Mouse (Mus musculus) neural tube, embryonic 12.5 days (tissue): Measurements from ENCODE around the gene Kpna6. TPM values are rescaled to one million over a fixed set of nuclear protein-coding genes. Genes with fewer than 3 reads are reported as not detected.

Experiments
- ATAC-seq: fragments of 200-750 bp; cut with Nextera tagmentation; 2 replicates; pipeline ENCODE4 v1.8.0; 2017; ENCODE audit warnings: low read depth, mild to moderate bottlenecking, moderate TSS enrichment, moderate library complexity; ENCODE audit not compliant: low FRiP score
- H3K27ac ChIP-seq: fragments of 300-500 bp; sonication (generic); 2 replicates; pipeline ENCODE4 v1.5.1; 2016
- H3K27me3 ChIP-seq: fragments of 300-500 bp; sonication (generic); replicated peaks from 2 replicates; pipeline ENCODE4 v1.6.1; 2016; ENCODE audit warnings: mild to moderate bottlenecking
- H3K36me3 ChIP-seq: fragments of 300-500 bp; sonication (generic); 2 replicates; pipeline ENCODE4 v1.6.1; 2016; ENCODE audit warnings: mild to moderate bottlenecking
- H3K4me1 ChIP-seq: fragments of 300-500 bp; sonication (generic); 2 replicates; pipeline ENCODE4 v1.6.1; 2016
- H3K4me2 ChIP-seq: fragments of 300-500 bp; sonication (generic); replicated peaks from 2 replicates; pipeline ENCODE4 v1.6.1; 2016; ENCODE audit warnings: mild to moderate bottlenecking
- H3K4me3 ChIP-seq: fragments of 300-500 bp; sonication (generic); 2 replicates; pipeline ENCODE4 v1.5.1; 2016
- H3K9ac ChIP-seq: fragments of 300-500 bp; sonication (generic); 2 replicates; pipeline ENCODE4 v1.6.1; 2016; ENCODE audit warnings: mild to moderate bottlenecking
- H3K9me3 ChIP-seq: fragments of 300-500 bp; sonication (generic); 2 replicates; pipeline ENCODE4 v1.6.1; 2016; ENCODE audit warnings: mild to moderate bottlenecking
- WGBS: fragments of 180-500 bp; shearing (Covaris S2); methylation state at CpG from one replicate; pipeline ENCODE4 v1.1.7; 2016; 5-methylcytosine and 5-hydroxymethylcytosine counted together
- polyA plus RNA-seq: library from polyadenylated mRNA; unstranded; fragments of >200 nt; fragmentation: Nextera tagmentation; extraction: Ambion mirVana; gene quantifications from 2 replicates; pipeline ENCODE4 v1.2.1, GENCODE M21; 2016

Gene Kpna6
- polyA plus RNA-seq, 1 experiment from 2014 or later = 16.3 TPM

GRCm38 (mm10) chr4:129622803-129623535 lies 49.6 kb downstream of the Kpna6 start:
- 20% methylated on average over 8 of the region's 8 CpGs for WGBS
- Histone ChIP-seq H3K27me3 (no peaks in the 10 kb centered on the region), H3K9ac (peak overlapping the region; percentile 76), H3K9me3 (no peaks in the 10 kb centered on the region), H3K4me2 (peak overlapping the region; percentile 83), H3K27ac (peak overlapping the region; percentile 74; the same call in 1 of the 2 replicates), H3K4me1 (peaks cover 33% of the 10 kb centered on the region), H3K36me3 (peaks cover 23% of the 10 kb centered on the region), H3K4me3 (peak overlapping the region; percentile 63)
- no peak for ATAC-seq

GRCm38 (mm10) chr4:129622120-129622802 lies 50.3 kb downstream of the Kpna6 start:
- peak overlapping the region; percentile 63; the same call in 1 of the 2 replicates for H3K4me3 ChIP-seq
- H3K9ac ChIP-seq = peak overlapping the region; percentile 76
- H3K4me2 ChIP-seq = peak overlapping the region; percentile 83
- H3K9me3 ChIP-seq = no peaks in the 10 kb centered on the region
- no peak overlapping the region for H3K27ac ChIP-seq
- H3K27me3 ChIP-seq = no peaks in the 10 kb centered on the region
- H3K4me1 ChIP-seq = peaks cover 35% of the 10 kb centered on the region
- H3K36me3 ChIP-seq = peaks cover 16% of the 10 kb centered on the region
- no peak for ATAC-seq
- WGBS = 78% methylated on average over 11 of the region's 11 CpGs

- WGBS = 84% methylated on average over 8 of the region's 8 CpGs
- Histone ChIP-seq H3K27me3 (no peaks in the 10 kb centered on the region), H3K27ac (no peak overlapping the region), H3K36me3 (peaks cover 15% of the 10 kb centered on the region), H3K9me3 (no peaks in the 10 kb centered on the region), H3K4me3 (no peak overlapping the region), H3K4me2 (no peak overlapping the region), H3K4me1 (peaks cover 35% of the 10 kb centered on the region), H3K9ac (no peak overlapping the region)
- no peak for ATAC-seq
Observed at GRCm38 (mm10) chr4:129621283-129621841, 51.2 kb downstream of the Kpna6 start.

GRCm38 (mm10) chr4:129620419-129621282 lies 51.9 kb downstream of the Kpna6 start:
- Histone ChIP-seq H3K4me1 (peaks cover 34% of the 10 kb centered on the region), H3K9ac (no peak overlapping the region), H3K4me2 (no peak overlapping the region), H3K27ac (no peak overlapping the region), H3K36me3 (peaks cover 19% of the 10 kb centered on the region; the same call in 1 of the 2 replicates), H3K9me3 (no peaks in the 10 kb centered on the region), H3K4me3 (no peak overlapping the region), H3K27me3 (no peaks in the 10 kb centered on the region)
- ATAC-seq = no peak
- WGBS = 85% methylated on average over 11 of the region's 11 CpGs

- 0 out of 2 replicates have a peak within 1 kb of the TSS, but pooled peaks have one; percentile 1 for H3K27ac ChIP-seq
- H3K9me3 ChIP-seq = no peaks in the 10 kb centered on the region
- peaks cover 19% of the 10 kb centered on the region; the same call in 1 of the 2 replicates for H3K36me3 ChIP-seq
- ATAC-seq = peak; percentile 82
- peaks cover 19% of the 10 kb centered on the region for H3K4me1 ChIP-seq
- WGBS = 6% methylated on average over 44 of the region's 44 CpGs
- peak within 1 kb of the TSS; percentile 67 for H3K9ac ChIP-seq
- H3K27me3 ChIP-seq = no peaks in the 10 kb centered on the region
- H3K4me3 ChIP-seq = peak within 1 kb of the TSS; percentile 46
- peak within 1 kb of the TSS; percentile 85 for H3K4me2 ChIP-seq
Observed at GRCm38 (mm10) chr4:129618786-129619691, 53.5 kb downstream of the Kpna6 start, which contains the start of gene Iqcc. Iqcc (minus strand) TSS chr4:129619099.

GRCm38 (mm10) chr4:129618031-129618430 lies 54.5 kb downstream of the Kpna6 start:
- Histone ChIP-seq H3K9me3 (no peaks in the 10 kb centered on the region), H3K4me2 (peak overlapping the region; percentile 85), H3K9ac (peak overlapping the region; percentile 67; the same call in 1 of the 2 replicates), H3K4me3 (peak overlapping the region; percentile 46), H3K4me1 (peaks cover 17% of the 10 kb centered on the region), H3K27me3 (no peaks in the 10 kb centered on the region), H3K27ac (no peak overlapping the region), H3K36me3 (peaks cover 19% of the 10 kb centered on the region; the same call in 1 of the 2 replicates)
- WGBS = 93% methylated on average over 5 of the region's 5 CpGs
- no peak for ATAC-seq

- Histone ChIP-seq H3K27ac (no peak overlapping the region), H3K9ac (no peak overlapping the region), H3K9me3 (no peaks in the 10 kb centered on the region), H3K4me1 (peaks cover 8% of the 10 kb centered on the region), H3K27me3 (no peaks in the 10 kb centered on the region), H3K4me3 (no peak overlapping the region), H3K4me2 (no peak overlapping the region), H3K36me3 (peaks cover 19% of the 10 kb centered on the region; the same call in 1 of the 2 replicates)
- no peak for ATAC-seq
- WGBS = 97% methylated on average over 7 of the region's 7 CpGs
Observed at GRCm38 (mm10) chr4:129617121-129617641, 55.4 kb downstream of the Kpna6 start.

- H3K27me3 ChIP-seq = no peaks in the 10 kb centered on the region
- no peaks in the 10 kb centered on the region for H3K9me3 ChIP-seq
- peaks cover 8% of the 10 kb centered on the region for H3K4me1 ChIP-seq
- H3K36me3 ChIP-seq = peaks cover 19% of the 10 kb centered on the region; the same call in 1 of the 2 replicates
- H3K4me2 ChIP-seq = no peak overlapping the region
- no peak overlapping the region for H3K9ac ChIP-seq
- WGBS = 93% methylated on average over 3 of the region's 3 CpGs
- no peak for ATAC-seq
- H3K27ac ChIP-seq = no peak overlapping the region
- H3K4me3 ChIP-seq = no peak overlapping the region
Observed at GRCm38 (mm10) chr4:129616631-129617030, 55.9 kb downstream of the Kpna6 start.

GRCm38 (mm10) chr4:129615801-129616290 lies 56.7 kb downstream of the Kpna6 start:
- H3K27ac ChIP-seq = no peak overlapping the region
- whole genome bisulfite sequencing = 89% methylated on average over 9 of the region's 9 CpGs
- ATAC-seq = no peak
- peaks cover 8% of the 10 kb centered on the region for H3K4me1 ChIP-seq
- no peaks in the 10 kb centered on the region for H3K27me3 ChIP-seq
- no peak overlapping the region for H3K4me2 ChIP-seq
- no peak overlapping the region for H3K4me3 ChIP-seq
- no peaks in the 10 kb centered on the region for H3K9me3 ChIP-seq
- no peak overlapping the region for H3K9ac ChIP-seq
- H3K36me3 ChIP-seq = peaks cover 19% of the 10 kb centered on the region; the same call in 1 of the 2 replicates

GRCm38 (mm10) chr4:129614093-129614492 lies 58.5 kb downstream of the Kpna6 start, which contains the start of gene Dcdc2b:
Dcdc2b (minus strand) TSS chr4:129614257.
- WGBS = 83% methylated on average over 6 of the region's 6 CpGs
- no peak within 1 kb of the TSS for H3K9ac ChIP-seq
- no peak for ATAC-seq

More at GRCm38 (mm10) chr4:129614093-129614492, 58.5 kb downstream of the Kpna6 start, which contains the start of gene Dcdc2b:
- no peaks in the 10 kb centered on the region for H3K27me3 ChIP-seq
- peaks cover 23% of the 10 kb centered on the region for H3K36me3 ChIP-seq
- no peaks in the 10 kb centered on the region for H3K9me3 ChIP-seq
- no peak within 1 kb of the TSS for H3K4me3 ChIP-seq
- H3K4me2 ChIP-seq = no peak within 1 kb of the TSS
- H3K27ac ChIP-seq = no peak within 1 kb of the TSS
- peaks cover 8% of the 10 kb centered on the region for H3K4me1 ChIP-seq
